Mouse (Mus musculus) intestine, embryonic 14.5 days (tissue): ENCODE measurements around the gene Tifa. TPM values are rescaled to one million over a fixed set of nuclear protein-coding genes. Genes with fewer than 3 reads are reported as not detected.

Experiments
- ATAC-seq: fragments of 200-750 bp; cut with Nextera tagmentation; replicated peaks from 2 replicates; pipeline ENCODE4 v1.8.0; 2017; ENCODE audit warnings: low read depth, moderate number of reproducible peaks, moderate TSS enrichment, moderate library complexity; ENCODE audit not compliant: low FRiP score, low TSS enrichment
- DNase-seq: peaks from one replicate; pipeline ENCODE4 v3.0.0-alpha.2; 2018; ENCODE audit warnings: low spot score
- H3K27ac ChIP-seq: fragments of 300-500 bp; sonication (generic); 2 replicates; pipeline ENCODE4 v1.5.1; 2014; ENCODE audit warnings: low read depth, mild to moderate bottlenecking, control low read depth
- H3K27me3 ChIP-seq: fragments of 300-500 bp; sonication (generic); replicated peaks from 2 replicates; pipeline ENCODE4 v1.6.1; 2014; ENCODE audit warnings: low read length, control low read depth; ENCODE audit not compliant: control insufficient read depth, insufficient read depth
- H3K36me3 ChIP-seq: fragments of 300-500 bp; sonication (generic); 2 replicates; pipeline ENCODE4 v1.6.1; 2014; ENCODE audit warnings: low read length, control low read depth; ENCODE audit not compliant: control insufficient read depth, insufficient read depth
- H3K4me1 ChIP-seq: fragments of 300-500 bp; sonication (generic); replicated peaks from 2 replicates; pipeline ENCODE4 v1.6.1; 2014; ENCODE audit warnings: low read length, control low read depth, mixed read lengths; ENCODE audit not compliant: control insufficient read depth, insufficient read depth
- H3K4me2 ChIP-seq: fragments of 300-500 bp; sonication (generic); 2 replicates; pipeline ENCODE4 v1.6.1; 2014; ENCODE audit warnings: low read length
- H3K4me3 ChIP-seq: fragments of 300-500 bp; sonication (generic); 2 replicates; pipeline ENCODE4 v1.5.1; 2014; ENCODE audit warnings: low read depth, low read length, control low read depth, mixed read lengths
- H3K9ac ChIP-seq: fragments of 300-500 bp; sonication (generic); 2 replicates; pipeline ENCODE4 v1.6.1; 2014; ENCODE audit warnings: mild to moderate bottlenecking, low read length
- H3K9me3 ChIP-seq: fragments of 300-500 bp; sonication (generic); 2 replicates; pipeline ENCODE4 v1.6.1; 2016; ENCODE audit warnings: low read length, control low read depth; ENCODE audit not compliant: control insufficient read depth
- WGBS: fragments of 180-500 bp; shearing (Covaris S2); extraction: QIAGEN DNeasy Blood & Tissue Kit; methylation state at CpG from one replicate; pipeline ENCODE4 v1.1.7; 2014; 5-methylcytosine and 5-hydroxymethylcytosine counted together
- polyA plus RNA-seq: library from polyadenylated mRNA; unstranded; fragments of >200 nt; fragmentation: Nextera tagmentation; extraction: Ambion mirVana; gene quantifications from 2 replicates; pipeline ENCODE4 v1.2.1, GENCODE M21; 2014

Gene Tifa
- polyA plus RNA-seq, 1 experiment from 2014 or later, result 14.0 TPM

GRCm38 (mm10) chr3:127850776-127851646 is 61.4 kb downstream of the Tifa start:
- DNase-seq (peak; percentile 58), ATAC-seq (peak; percentile 64; the same call in 1 of the 2 replicates)
- Histone ChIP-seq H3K4me3 (no peak overlapping the region), H3K27ac (peak overlapping the region; percentile 24; the same call in 1 of the 2 replicates), H3K4me2 (no peak overlapping the region), H3K9ac (no peak overlapping the region), H3K36me3 (no peaks in the 10 kb centered on the region), H3K27me3 (no peaks in the 10 kb centered on the region), H3K4me1 (no peaks in the 10 kb centered on the region), H3K9me3 (no peaks in the 10 kb centered on the region)
- 53% methylated on average over 9 of the region's 9 CpGs for WGBS

- H3K9me3 ChIP-seq, result no peaks in the 10 kb centered on the region
- no peaks in the 10 kb centered on the region for H3K27me3 ChIP-seq
- 70% methylated on average over 9 of the region's 9 CpGs for WGBS
- no peak overlapping the region for H3K9ac ChIP-seq
- no peaks in the 10 kb centered on the region for H3K36me3 ChIP-seq
- DNase-seq, result peak; percentile 47
- H3K27ac ChIP-seq, result no peak overlapping the region
- no peak for ATAC-seq
- H3K4me3 ChIP-seq, result no peak overlapping the region
- no peak overlapping the region for H3K4me2 ChIP-seq
- no peaks in the 10 kb centered on the region for H3K4me1 ChIP-seq
Observed at GRCm38 (mm10) chr3:127852722-127853121, 63.1 kb downstream of the Tifa start.

- H3K9me3 ChIP-seq, result no peaks in the 10 kb centered on the region
- no peak overlapping the region for H3K27ac ChIP-seq
- H3K4me3 ChIP-seq, result no peak overlapping the region
- DNase-seq (peak; percentile 82), ATAC-seq (no peak; the same call in 1 of the 2 replicates)
- H3K27me3 ChIP-seq, result no peaks in the 10 kb centered on the region
- no peak overlapping the region for H3K4me2 ChIP-seq
- no peaks in the 10 kb centered on the region for H3K4me1 ChIP-seq
- H3K36me3 ChIP-seq, result no peaks in the 10 kb centered on the region
- H3K9ac ChIP-seq, result no peak overlapping the region
- 23% methylated on average over 15 of the region's 15 CpGs for WGBS
Observed at GRCm38 (mm10) chr3:127853431-127854206, 64.0 kb downstream of the Tifa start.

- ATAC-seq (no peak), DNase-seq (no peak)
- H3K9ac ChIP-seq, result no peak overlapping the region
- peaks cover 9% of the 10 kb centered on the region for H3K4me1 ChIP-seq
- no peak overlapping the region for H3K4me2 ChIP-seq
- WGBS, result 81% methylated on average over 11 of the region's 11 CpGs
- H3K4me3 ChIP-seq, result no peak overlapping the region
- H3K27me3 ChIP-seq, result no peaks in the 10 kb centered on the region
- H3K9me3 ChIP-seq, result no peaks in the 10 kb centered on the region
- H3K27ac ChIP-seq, result no peak overlapping the region
- H3K36me3 ChIP-seq, result no peaks in the 10 kb centered on the region
Observed at GRCm38 (mm10) chr3:127861340-127861739, 71.7 kb downstream of the Tifa start.

GRCm38 (mm10) chr3:127862479-127862878 is 72.9 kb downstream of the Tifa start:
- peaks cover 9% of the 10 kb centered on the region for H3K4me1 ChIP-seq

GRCm38 (mm10) chr3:127863571-127863970 is 74.0 kb downstream of the Tifa start:
- no peak for DNase-seq

More at GRCm38 (mm10) chr3:127862479-127862878, 72.9 kb downstream of the Tifa start:
- no peaks in the 10 kb centered on the region for H3K36me3 ChIP-seq
- no peak overlapping the region for H3K4me3 ChIP-seq
- no peak overlapping the region for H3K9ac ChIP-seq
- no peaks in the 10 kb centered on the region for H3K27me3 ChIP-seq
- no peak overlapping the region for H3K4me2 ChIP-seq
- 77% methylated on average over 4 of the region's 4 CpGs for WGBS
- DNase-seq (no peak), ATAC-seq (no peak)
- H3K27ac ChIP-seq, result no peak overlapping the region
- no peaks in the 10 kb centered on the region for H3K9me3 ChIP-seq

GRCm38 (mm10) chr3:127864242-127864641 is 74.6 kb downstream of the Tifa start:
- H3K27ac ChIP-seq, result no peak overlapping the region
- H3K9me3 ChIP-seq, result no peaks in the 10 kb centered on the region
- no peak overlapping the region for H3K4me3 ChIP-seq
- 27% methylated on average over 2 of the region's 2 CpGs for WGBS
- peaks cover 9% of the 10 kb centered on the region for H3K4me1 ChIP-seq
- no peak for ATAC-seq
- no peak for DNase-seq
- H3K9ac ChIP-seq, result no peak overlapping the region
- H3K4me2 ChIP-seq, result no peak overlapping the region
- H3K36me3 ChIP-seq, result no peaks in the 10 kb centered on the region
- H3K27me3 ChIP-seq, result no peaks in the 10 kb centered on the region

More at GRCm38 (mm10) chr3:127863571-127863970, 74.0 kb downstream of the Tifa start:
- Histone ChIP-seq H3K4me2 (no peak overlapping the region), H3K36me3 (no peaks in the 10 kb centered on the region), H3K4me1 (peaks cover 9% of the 10 kb centered on the region), H3K9ac (no peak overlapping the region), H3K27me3 (no peaks in the 10 kb centered on the region), H3K4me3 (no peak overlapping the region), H3K27ac (no peak overlapping the region), H3K9me3 (no peaks in the 10 kb centered on the region)
- WGBS, result 43% methylated on average over 3 of the region's 3 CpGs
- no peak for ATAC-seq

- H3K27ac ChIP-seq, result no peak overlapping the region
- no peak overlapping the region for H3K9ac ChIP-seq
- H3K27me3 ChIP-seq, result no peaks in the 10 kb centered on the region
- no peak overlapping the region for H3K4me2 ChIP-seq
- peaks cover 12% of the 10 kb centered on the region for H3K4me1 ChIP-seq
- H3K36me3 ChIP-seq, result no peaks in the 10 kb centered on the region
- ATAC-seq (no peak), DNase-seq (no peak)
- 87% methylated on average over 9 of the region's 9 CpGs for WGBS
- no peak overlapping the region for H3K4me3 ChIP-seq
- H3K9me3 ChIP-seq, result no peaks in the 10 kb centered on the region
Observed at GRCm38 (mm10) chr3:127868046-127868758, 78.6 kb downstream of the Tifa start.
